Mouse (Mus musculus): ENCODE results near the gene F2rl3. TPM values are rescaled to one million over a fixed set of nuclear protein-coding genes. Genes with fewer than 3 reads are reported as not detected.

Gene F2rl3
- polyA plus RNA-seq (2015; fragmentation: Nextera tagmentation; extraction: Ambion mirVana): 1.6 and 1.7 TPM in 2 replicates

- Histone ChIP-seq H3K27me3 (ENCODE audit: control insufficient read depth, insufficient read depth, low read length) (no peaks in the 10 kb centered on the region), H3K4me3 (ENCODE audit: low read length) (0 out of 2 replicates have a peak within 1 kb of the TSS, but pooled peaks have one; percentile 11), H3K9ac (ENCODE audit: low read length) (peak within 1 kb of the TSS; percentile 26; the same call in 1 of the 2 replicates), H3K9me3 (replicated peaks; ENCODE audit: control insufficient read depth, low read length) (no peaks in the 10 kb centered on the region), H3K4me1 (ENCODE audit: control insufficient read depth, insufficient read depth, low read length) (peaks cover 9% of the 10 kb centered on the region), H3K36me3 (ENCODE audit: control insufficient read depth, insufficient read depth) (peaks cover 22% of the 10 kb centered on the region), H3K4me2 (ENCODE audit: low read depth, low read length) (peak within 1 kb of the TSS; percentile 34), H3K27ac (ENCODE audit: low read length) (0 out of 2 replicates have a peak within 1 kb of the TSS, but pooled peaks have one; percentile 40)
- WGBS: 58% methylated on average over 7 of the region's 7 CpGs
- peak; percentile 34; the same call in 1 of the 2 replicates for ATAC-seq (replicated peaks; ENCODE audit: extremely low read depth, insufficient read depth, low FRiP score)
These were observed at the start of gene F2rl3 for GRCm38 (mm10) chr8:72761322-72762051. Gene F2rl3 (plus strand): TSS chr8:72761880.

GRCm38 (mm10) chr8:72712569-72712968 is 49.1 kb upstream of the F2rl3 start:
- Histone ChIP-seq H3K4me2 (ENCODE audit: low read depth, low read length) (no peak overlapping the region), H3K9me3 (replicated peaks; ENCODE audit: control insufficient read depth, low read length) (no peaks in the 10 kb centered on the region), H3K27me3 (ENCODE audit: control insufficient read depth, insufficient read depth, low read length) (no peaks in the 10 kb centered on the region), H3K4me1 (ENCODE audit: control insufficient read depth, insufficient read depth, low read length) (no peaks in the 10 kb centered on the region), H3K36me3 (ENCODE audit: control insufficient read depth, insufficient read depth) (no peaks in the 10 kb centered on the region), H3K27ac (ENCODE audit: low read length) (no peak overlapping the region), H3K4me3 (ENCODE audit: low read length) (no peak overlapping the region), H3K9ac (ENCODE audit: low read length) (no peak overlapping the region)
- ATAC-seq (replicated peaks; ENCODE audit: extremely low read depth, insufficient read depth, low FRiP score): no peak
- 59% methylated on average over 6 of the region's 6 CpGs for WGBS

GRCm38 (mm10) chr8:72716594-72716993 is 45.1 kb upstream of the F2rl3 start:
- no peak for ATAC-seq (replicated peaks; ENCODE audit: extremely low read depth, insufficient read depth, low FRiP score)
- no peak overlapping the region for H3K9ac ChIP-seq (ENCODE audit: low read length)
- 64% methylated on average over 5 of the region's 5 CpGs for WGBS
- no peak overlapping the region for H3K4me2 ChIP-seq (ENCODE audit: low read depth, low read length)
- no peak overlapping the region for H3K27ac ChIP-seq (ENCODE audit: low read length)
- H3K9me3 ChIP-seq (replicated peaks; ENCODE audit: control insufficient read depth, low read length): no peaks in the 10 kb centered on the region
- H3K27me3 ChIP-seq (ENCODE audit: control insufficient read depth, insufficient read depth, low read length): no peaks in the 10 kb centered on the region
- H3K36me3 ChIP-seq (ENCODE audit: control insufficient read depth, insufficient read depth): no peaks in the 10 kb centered on the region
- H3K4me3 ChIP-seq (ENCODE audit: low read length): no peak overlapping the region
- H3K4me1 ChIP-seq (ENCODE audit: control insufficient read depth, insufficient read depth, low read length): no peaks in the 10 kb centered on the region

GRCm38 (mm10) chr8:72720541-72720940 is 41.1 kb upstream of the F2rl3 start:
- H3K4me3 ChIP-seq (ENCODE audit: low read length): no peak overlapping the region

GRCm38 (mm10) chr8:72722769-72723650 is 38.7 kb upstream of the F2rl3 start, which contains the start of gene Sin3b:
Gene Sin3b (plus strand): TSS chr8:72723285.
- H3K27me3 ChIP-seq (ENCODE audit: control insufficient read depth, insufficient read depth, low read length): no peaks in the 10 kb centered on the region
- ATAC-seq (replicated peaks; ENCODE audit: extremely low read depth, insufficient read depth, low FRiP score): peak; percentile 97
- H3K36me3 ChIP-seq (ENCODE audit: control insufficient read depth, insufficient read depth): peaks cover 29% of the 10 kb centered on the region
- 13% methylated on average over 56 of the region's 56 CpGs for WGBS
- peak within 1 kb of the TSS; percentile 89 for H3K4me2 ChIP-seq (ENCODE audit: low read depth, low read length)
- H3K4me3 ChIP-seq (ENCODE audit: low read length): peak within 1 kb of the TSS; percentile 84
- no peak within 1 kb of the TSS for H3K27ac ChIP-seq (ENCODE audit: low read length)
- H3K4me1 ChIP-seq (ENCODE audit: control insufficient read depth, insufficient read depth, low read length): peaks cover 6% of the 10 kb centered on the region
- peak within 1 kb of the TSS; percentile 95 for H3K9ac ChIP-seq (ENCODE audit: low read length)
- no peaks in the 10 kb centered on the region for H3K9me3 ChIP-seq (replicated peaks; ENCODE audit: control insufficient read depth, low read length)

More at GRCm38 (mm10) chr8:72720541-72720940, 41.1 kb upstream of the F2rl3 start:
- Histone ChIP-seq H3K4me1 (ENCODE audit: control insufficient read depth, insufficient read depth, low read length) (peaks cover 6% of the 10 kb centered on the region), H3K27me3 (ENCODE audit: control insufficient read depth, insufficient read depth, low read length) (no peaks in the 10 kb centered on the region), H3K9ac (ENCODE audit: low read length) (no peak overlapping the region), H3K27ac (ENCODE audit: low read length) (no peak overlapping the region), H3K4me2 (ENCODE audit: low read depth, low read length) (no peak overlapping the region), H3K36me3 (ENCODE audit: control insufficient read depth, insufficient read depth) (peaks cover 8% of the 10 kb centered on the region), H3K9me3 (replicated peaks; ENCODE audit: control insufficient read depth, low read length) (no peaks in the 10 kb centered on the region)
- 17% methylated on average over 1 of the region's 1 CpGs for WGBS
- no peak for ATAC-seq (replicated peaks; ENCODE audit: extremely low read depth, insufficient read depth, low FRiP score)

GRCm38 (mm10) chr8:72723651-72724001 is 38.1 kb upstream of the F2rl3 start:
- Histone ChIP-seq H3K27ac (ENCODE audit: low read length) (no peak overlapping the region), H3K4me1 (ENCODE audit: control insufficient read depth, insufficient read depth, low read length) (peaks cover 8% of the 10 kb centered on the region), H3K9me3 (replicated peaks; ENCODE audit: control insufficient read depth, low read length) (no peaks in the 10 kb centered on the region), H3K27me3 (ENCODE audit: control insufficient read depth, insufficient read depth, low read length) (no peaks in the 10 kb centered on the region), H3K36me3 (ENCODE audit: control insufficient read depth, insufficient read depth) (peaks cover 34% of the 10 kb centered on the region), H3K4me2 (ENCODE audit: low read depth, low read length) (peak overlapping the region; percentile 89), H3K4me3 (ENCODE audit: low read length) (peak overlapping the region; percentile 84), H3K9ac (ENCODE audit: low read length) (peak overlapping the region; percentile 95)
- WGBS: under 1% methylated on average over 30 of the region's 30 CpGs
- no peak; the same call in 1 of the 2 replicates for ATAC-seq (replicated peaks; ENCODE audit: extremely low read depth, insufficient read depth, low FRiP score)

- Histone ChIP-seq H3K9me3 (replicated peaks; ENCODE audit: control insufficient read depth, low read length) (no peaks in the 10 kb centered on the region), H3K9ac (ENCODE audit: low read length) (no peak overlapping the region), H3K4me1 (ENCODE audit: control insufficient read depth, insufficient read depth, low read length) (peaks cover 10% of the 10 kb centered on the region), H3K4me2 (ENCODE audit: low read depth, low read length) (no peak overlapping the region), H3K27ac (ENCODE audit: low read length) (no peak overlapping the region), H3K4me3 (ENCODE audit: low read length) (no peak overlapping the region), H3K27me3 (ENCODE audit: control insufficient read depth, insufficient read depth, low read length) (no peaks in the 10 kb centered on the region), H3K36me3 (ENCODE audit: control insufficient read depth, insufficient read depth) (peaks cover 74% of the 10 kb centered on the region)
- ATAC-seq (replicated peaks; ENCODE audit: extremely low read depth, insufficient read depth, low FRiP score): no peak
- WGBS: 71% methylated on average over 1 of the region's 1 CpGs
These were observed 33.0 kb upstream of the F2rl3 start for GRCm38 (mm10) chr8:72728636-72729035.

GRCm38 (mm10) chr8:72735001-72735400 is 26.7 kb upstream of the F2rl3 start:
- Histone ChIP-seq H3K27me3 (ENCODE audit: control insufficient read depth, insufficient read depth, low read length) (no peaks in the 10 kb centered on the region), H3K4me1 (ENCODE audit: control insufficient read depth, insufficient read depth, low read length) (no peaks in the 10 kb centered on the region), H3K4me3 (ENCODE audit: low read length) (no peak overlapping the region), H3K9ac (ENCODE audit: low read length) (no peak overlapping the region), H3K36me3 (ENCODE audit: control insufficient read depth, insufficient read depth) (peaks cover 81% of the 10 kb centered on the region), H3K4me2 (ENCODE audit: low read depth, low read length) (no peak overlapping the region), H3K27ac (ENCODE audit: low read length) (peak overlapping the region; percentile 62; the same call in 1 of the 2 replicates), H3K9me3 (replicated peaks; ENCODE audit: control insufficient read depth, low read length) (no peaks in the 10 kb centered on the region)
- ATAC-seq (replicated peaks; ENCODE audit: extremely low read depth, insufficient read depth, low FRiP score): peak; percentile 56; the same call in 1 of the 2 replicates
- WGBS: 63% methylated on average over 5 of the region's 5 CpGs

Data from heart, embryonic 16.5 days (tissue).